Mouse (Mus musculus): ENCODE data around the gene Crocc. TPM values are rescaled to one million over a fixed set of nuclear protein-coding genes. Genes with fewer than 3 reads are reported as not detected.
A peak's percentile ranks its signal among the peaks of the same experiment; 100 is the strongest.

The Crocc gene
- polyA plus RNA-seq, 1 experiment from 2014 or later = 8.3 TPM

- 72% methylated on average over 9 of the region's 9 CpGs for WGBS
- no peak overlapping the region for H3K27ac ChIP-seq (ENCODE audit: low read depth, low read length)
- no peaks in the 10 kb centered on the region for H3K4me1 ChIP-seq (ENCODE audit: control insufficient read depth, insufficient read depth, low read length)
- H3K9me3 ChIP-seq (ENCODE audit: control insufficient read depth, low read length) = no peaks in the 10 kb centered on the region
- H3K9ac ChIP-seq (ENCODE audit: low read length) = no peak overlapping the region
- H3K36me3 ChIP-seq (ENCODE audit: control insufficient read depth, insufficient read depth, low read length) = no peaks in the 10 kb centered on the region
- ATAC-seq (ENCODE audit: low FRiP score) (no peak), DNase-seq (ENCODE audit: low spot score, missing footprints) (no peak)
- H3K27me3 ChIP-seq (ENCODE audit: control insufficient read depth, insufficient read depth, low read length) = no peaks in the 10 kb centered on the region
- no peak overlapping the region for H3K4me3 ChIP-seq (ENCODE audit: low read depth, low read length)
- no peak overlapping the region for H3K4me2 ChIP-seq
Measured at GRCm38 (mm10) chr4:141088714-141089113, 28.4 kb upstream of the Crocc start.

DNA sequence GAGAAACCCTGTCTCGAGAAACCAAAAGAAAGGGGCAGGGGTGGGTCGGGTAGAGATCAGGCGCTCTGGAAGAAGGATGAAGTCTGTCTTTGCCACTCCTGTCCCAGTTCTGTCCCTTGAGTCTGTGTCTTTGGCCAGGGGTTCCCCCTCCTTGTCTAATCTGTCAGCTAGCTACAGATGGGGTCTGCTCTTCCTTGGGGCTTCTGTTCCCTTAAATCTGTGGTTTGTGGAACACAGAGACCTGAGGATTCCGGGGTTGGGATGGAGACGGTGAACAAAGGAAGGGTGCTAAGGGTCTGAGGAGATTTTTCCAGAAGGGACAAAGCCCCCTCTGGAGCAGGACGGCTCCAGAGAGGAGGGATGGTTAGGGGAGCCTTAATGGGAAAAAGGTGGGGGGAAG, 27.7 kb upstream of the Crocc start, which contains the start of gene Spata21:
Spata21 (plus strand) TSS at position 301 of the 400 bp plus-strand sequence.
- H3K4me2 ChIP-seq = no peak within 1 kb of the TSS
- no peaks in the 10 kb centered on the region for H3K36me3 ChIP-seq (ENCODE audit: control insufficient read depth, insufficient read depth, low read length)
- H3K4me1 ChIP-seq (ENCODE audit: control insufficient read depth, insufficient read depth, low read length) = no peaks in the 10 kb centered on the region
- no peaks in the 10 kb centered on the region for H3K9me3 ChIP-seq (ENCODE audit: control insufficient read depth, low read length)
- H3K9ac ChIP-seq (ENCODE audit: low read length) = no peak within 1 kb of the TSS
- H3K27me3 ChIP-seq (ENCODE audit: control insufficient read depth, insufficient read depth, low read length) = no peaks in the 10 kb centered on the region
- ATAC-seq (ENCODE audit: low FRiP score) (no peak), DNase-seq (ENCODE audit: low spot score, missing footprints) (no peak)
- WGBS = 70% methylated on average over 6 of the region's 6 CpGs
- H3K4me3 ChIP-seq (ENCODE audit: low read depth, low read length) = no peak within 1 kb of the TSS
- H3K27ac ChIP-seq (ENCODE audit: low read depth, low read length) = no peak within 1 kb of the TSS

DNA sequence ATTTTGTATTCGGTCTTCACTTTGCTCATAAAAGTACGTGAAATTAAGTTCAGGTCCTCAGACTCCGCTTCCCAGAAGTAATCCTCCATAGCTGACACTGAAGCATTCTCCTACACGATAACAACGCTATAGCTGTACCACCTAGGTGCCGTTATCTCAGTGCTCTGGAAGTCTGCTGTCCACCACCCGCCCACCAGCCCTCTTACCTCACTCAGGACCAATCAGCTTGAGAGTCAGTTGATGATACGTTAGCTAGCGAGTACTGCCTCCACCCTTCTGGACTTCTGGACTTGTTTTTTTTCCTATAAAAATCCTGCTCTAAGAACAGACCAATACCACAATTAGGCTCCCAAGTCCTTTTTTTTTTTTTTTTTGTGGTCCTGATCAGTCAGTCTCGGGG, 26.5 kb upstream of the Crocc start:
- Histone ChIP-seq H3K4me2 (no peak overlapping the region), H3K9me3 (ENCODE audit: control insufficient read depth, low read length) (no peaks in the 10 kb centered on the region), H3K9ac (ENCODE audit: low read length) (no peak overlapping the region), H3K27me3 (ENCODE audit: control insufficient read depth, insufficient read depth, low read length) (no peaks in the 10 kb centered on the region), H3K36me3 (ENCODE audit: control insufficient read depth, insufficient read depth, low read length) (no peaks in the 10 kb centered on the region), H3K4me3 (ENCODE audit: low read depth, low read length) (no peak overlapping the region), H3K4me1 (ENCODE audit: control insufficient read depth, insufficient read depth, low read length) (no peaks in the 10 kb centered on the region), H3K27ac (ENCODE audit: low read depth, low read length) (no peak overlapping the region)
- ATAC-seq (ENCODE audit: low FRiP score) = no peak
- WGBS = 79% methylated on average over 10 of the region's 10 CpGs
- no peak for DNase-seq (ENCODE audit: low spot score, missing footprints)

DNA sequence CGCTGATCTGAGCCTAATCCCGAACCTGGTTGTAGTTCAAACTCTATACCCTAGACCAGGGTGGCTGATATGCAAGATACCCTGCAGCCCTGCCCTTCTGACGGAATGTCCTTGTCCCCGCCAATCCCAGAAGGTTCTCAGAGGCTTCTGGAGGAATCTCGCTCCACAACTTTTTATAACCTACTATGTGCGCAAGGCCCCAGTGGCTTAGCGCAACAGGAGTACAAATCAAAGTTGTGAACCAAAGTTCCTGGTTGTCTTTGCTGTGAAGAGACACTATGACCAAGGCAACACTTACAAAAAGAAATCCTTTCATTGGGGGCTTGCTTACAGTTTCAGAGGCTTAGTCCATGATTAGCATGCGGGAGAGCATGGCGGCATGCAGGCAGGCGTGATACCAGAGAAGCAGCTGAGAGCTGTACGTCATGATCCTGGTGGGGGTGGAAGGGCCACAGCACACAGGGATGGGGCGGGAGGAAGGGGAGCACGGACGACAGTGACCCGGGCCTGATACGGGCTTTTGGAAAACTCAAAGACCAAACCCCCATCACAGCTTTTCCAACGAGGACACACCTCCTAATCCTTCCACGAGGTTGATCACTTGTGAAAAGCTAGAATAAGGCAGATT, 18.3 kb upstream of the Crocc start:
- Histone ChIP-seq H3K36me3 (ENCODE audit: control insufficient read depth, insufficient read depth, low read length) (0 out of 2 replicates have a peak, but pooled peaks cover 3% of the 10 kb centered on the region), H3K4me1 (ENCODE audit: control insufficient read depth, insufficient read depth, low read length) (peaks cover 11% of the 10 kb centered on the region), H3K4me3 (ENCODE audit: low read depth, low read length) (peak overlapping the region; percentile 89; the same call in 1 of the 2 replicates), H3K9me3 (ENCODE audit: control insufficient read depth, low read length) (no peaks in the 10 kb centered on the region), H3K4me2 (no peak overlapping the region), H3K27me3 (ENCODE audit: control insufficient read depth, insufficient read depth, low read length) (no peaks in the 10 kb centered on the region), H3K9ac (ENCODE audit: low read length) (no peak overlapping the region), H3K27ac (ENCODE audit: low read depth, low read length) (no peak overlapping the region)
- ATAC-seq (ENCODE audit: low FRiP score) (peak; percentile 38; the same call in 1 of the 2 replicates), DNase-seq (ENCODE audit: low spot score, missing footprints) (no peak)
- WGBS = 72% methylated on average over 18 of the region's 18 CpGs

GRCm38 (mm10) chr4:141077681-141078509, 17.5 kb upstream of the Crocc start, which contains the start of gene Necap2:
Gene Necap2, minus strand, starts transcription at chr4:141078357.
- Histone ChIP-seq H3K27ac (ENCODE audit: low read depth, low read length) (no peak within 1 kb of the TSS; the same call in 1 of the 2 replicates), H3K4me3 (ENCODE audit: low read depth, low read length) (peak within 1 kb of the TSS; percentile 89), H3K9me3 (ENCODE audit: control insufficient read depth, low read length) (no peaks in the 10 kb centered on the region), H3K4me2 (peak within 1 kb of the TSS; percentile 95), H3K27me3 (ENCODE audit: control insufficient read depth, insufficient read depth, low read length) (no peaks in the 10 kb centered on the region), H3K36me3 (ENCODE audit: control insufficient read depth, insufficient read depth, low read length) (peaks cover 5% of the 10 kb centered on the region; the same call in 1 of the 2 replicates), H3K4me1 (ENCODE audit: control insufficient read depth, insufficient read depth, low read length) (peaks cover 11% of the 10 kb centered on the region), H3K9ac (ENCODE audit: low read length) (peak within 1 kb of the TSS; percentile 84)
- 1% methylated on average over 61 of the region's 67 CpGs for WGBS
- peak; percentile 100 for DNase-seq (ENCODE audit: low spot score, missing footprints)
- ATAC-seq (ENCODE audit: low FRiP score) = peak; percentile 92

- peaks cover 11% of the 10 kb centered on the region for H3K4me1 ChIP-seq (ENCODE audit: control insufficient read depth, insufficient read depth, low read length)
- no peak for DNase-seq (ENCODE audit: low spot score, missing footprints)
- peak overlapping the region; percentile 95 for H3K4me2 ChIP-seq
- no peak overlapping the region for H3K27ac ChIP-seq (ENCODE audit: low read depth, low read length)
- no peak for ATAC-seq (ENCODE audit: low FRiP score)
- peak overlapping the region; percentile 89 for H3K4me3 ChIP-seq (ENCODE audit: low read depth, low read length)
- H3K36me3 ChIP-seq (ENCODE audit: control insufficient read depth, insufficient read depth, low read length) = peaks cover 5% of the 10 kb centered on the region; the same call in 1 of the 2 replicates
- no peaks in the 10 kb centered on the region for H3K9me3 ChIP-seq (ENCODE audit: control insufficient read depth, low read length)
- peak overlapping the region; percentile 84 for H3K9ac ChIP-seq (ENCODE audit: low read length)
- H3K27me3 ChIP-seq (ENCODE audit: control insufficient read depth, insufficient read depth, low read length) = no peaks in the 10 kb centered on the region
- WGBS = 81% methylated on average over 17 of the region's 17 CpGs
Measured at GRCm38 (mm10) chr4:141076761-141077506, 16.6 kb upstream of the Crocc start.

- no peak overlapping the region for H3K27ac ChIP-seq (ENCODE audit: low read depth, low read length)
- 97% methylated on average over 4 of the region's 4 CpGs for WGBS
- no peak overlapping the region for H3K4me3 ChIP-seq (ENCODE audit: low read depth, low read length)
- H3K36me3 ChIP-seq (ENCODE audit: control insufficient read depth, insufficient read depth, low read length) = peaks cover 11% of the 10 kb centered on the region
- no peak overlapping the region for H3K9ac ChIP-seq (ENCODE audit: low read length)
- no peaks in the 10 kb centered on the region for H3K9me3 ChIP-seq (ENCODE audit: control insufficient read depth, low read length)
- no peak for ATAC-seq (ENCODE audit: low FRiP score)
- DNase-seq (ENCODE audit: low spot score, missing footprints) = no peak
- H3K4me2 ChIP-seq = no peak overlapping the region
- H3K4me1 ChIP-seq (ENCODE audit: control insufficient read depth, insufficient read depth, low read length) = peaks cover 11% of the 10 kb centered on the region
- no peaks in the 10 kb centered on the region for H3K27me3 ChIP-seq (ENCODE audit: control insufficient read depth, insufficient read depth, low read length)
Measured at GRCm38 (mm10) chr4:141074109-141074508, 13.8 kb upstream of the Crocc start.

DNA sequence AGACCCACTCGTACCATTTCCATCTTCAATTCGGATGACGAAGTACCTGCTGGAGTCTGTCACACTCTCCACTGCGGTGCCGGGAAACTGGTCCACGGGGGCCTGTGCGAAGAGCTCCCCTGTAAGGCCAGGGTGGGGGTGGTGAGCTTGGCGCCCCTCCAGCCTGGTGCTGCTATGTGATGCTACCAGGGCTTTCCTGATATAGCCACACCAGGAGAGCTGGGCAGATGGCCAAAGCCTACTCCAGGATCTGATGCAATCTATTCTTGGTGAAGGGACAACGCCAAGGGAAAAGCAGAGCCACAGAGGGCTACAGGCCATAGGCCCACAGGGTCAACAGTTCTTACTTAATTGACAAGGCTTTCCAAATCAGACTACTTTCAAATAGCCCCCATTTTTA, 13.3 kb upstream of the Crocc start:
- Histone ChIP-seq H3K36me3 (ENCODE audit: control insufficient read depth, insufficient read depth, low read length) (peaks cover 14% of the 10 kb centered on the region), H3K27me3 (ENCODE audit: control insufficient read depth, insufficient read depth, low read length) (no peaks in the 10 kb centered on the region), H3K27ac (ENCODE audit: low read depth, low read length) (no peak overlapping the region), H3K4me1 (ENCODE audit: control insufficient read depth, insufficient read depth, low read length) (peaks cover 11% of the 10 kb centered on the region), H3K9me3 (ENCODE audit: control insufficient read depth, low read length) (no peaks in the 10 kb centered on the region), H3K9ac (ENCODE audit: low read length) (no peak overlapping the region), H3K4me3 (ENCODE audit: low read depth, low read length) (no peak overlapping the region), H3K4me2 (no peak overlapping the region)
- DNase-seq (ENCODE audit: low spot score, missing footprints) (no peak), ATAC-seq (ENCODE audit: low FRiP score) (no peak)
- 95% methylated on average over 9 of the region's 9 CpGs for WGBS
